Mouse (Mus musculus) B cell, adult (primary cell): ENCODE data around the gene Plcb2. TPM values are rescaled to one million over a fixed set of nuclear protein-coding genes. Genes with fewer than 3 reads are reported as not detected.

Experiments used
- total RNA-seq: library from RNA; stranded (reverse); gene quantifications from 4 replicates; pipeline ENCODE4 v1.2.4, GENCODE M21; 2023; ENCODE audit not compliant: inconsistent age

Plcb2 gene
- total RNA-seq: 87.6 to 107 TPM (median 99.4 TPM) in 4 replicates

DNA sequence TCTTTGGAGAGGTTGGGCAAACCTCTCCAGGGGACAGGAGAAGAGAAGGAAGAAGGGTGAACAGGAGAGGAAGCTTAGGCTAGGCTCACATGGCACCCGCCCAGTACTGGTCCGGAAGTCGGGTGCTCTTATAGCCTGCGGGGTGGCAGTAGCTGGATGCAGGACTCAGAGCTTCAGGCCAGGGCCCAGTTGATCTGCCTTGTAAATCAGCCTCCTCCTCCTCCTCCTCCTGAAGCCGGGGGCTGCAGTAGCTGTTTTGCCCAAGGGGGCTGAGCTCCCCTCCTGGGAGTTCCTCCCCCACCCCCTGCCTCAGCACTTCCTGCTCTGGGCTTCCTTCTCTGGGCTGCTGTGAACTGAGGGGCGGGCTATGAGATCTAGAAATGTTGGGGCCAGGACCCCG lies at the start of gene Plcb2:
TSS of gene Plcb2 (minus strand) at position 102 of the 400 bp plus-strand sequence.

DNA sequence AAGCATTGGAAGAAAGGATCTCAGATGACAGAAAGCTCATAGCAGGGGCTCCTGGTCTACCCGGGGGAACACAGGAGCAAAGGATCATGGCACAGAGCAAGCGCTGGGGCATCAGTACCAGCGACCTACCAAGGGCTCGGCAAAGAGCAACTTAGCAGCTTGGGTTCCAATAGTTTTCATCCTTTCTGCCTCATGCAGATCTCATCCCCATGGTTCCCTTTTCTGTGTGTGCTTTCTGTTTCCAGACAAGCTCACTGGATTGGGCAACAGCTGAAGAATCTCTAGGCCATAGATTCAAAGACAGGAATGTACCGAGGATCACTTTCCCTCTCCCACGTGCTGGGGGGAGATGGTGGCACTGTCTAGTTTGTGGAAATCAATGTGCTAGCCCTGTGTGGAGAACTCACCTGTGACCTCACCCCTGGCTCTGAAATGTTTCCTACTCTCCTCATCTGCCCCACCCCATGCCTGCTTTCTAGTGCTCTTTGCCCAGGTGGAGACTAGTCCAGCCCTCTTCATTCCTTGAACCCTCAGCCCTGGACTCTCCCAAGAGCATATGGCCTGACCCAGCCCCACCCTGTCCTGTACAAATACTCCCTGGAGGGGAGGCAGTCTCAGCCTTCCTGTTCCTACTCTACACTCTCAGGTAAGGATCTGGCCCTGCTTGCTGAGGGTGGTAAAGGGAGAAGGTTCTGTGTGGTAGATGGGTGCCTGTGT lies 44.1 kb upstream of the Plcb2 start, which contains the start of gene Phgr1:
TSS of gene Phgr1 (plus strand) at position 612 of the 717 bp plus-strand sequence.

GRCm38 (mm10) chr2:118761906-118762783 lies 33.9 kb upstream of the Plcb2 start, which contains the start of gene Ccdc9b:
TSS of gene Ccdc9b (minus strand) at chr2:118762661.

GRCm38 (mm10) chr2:118745232-118745884 lies 17.1 kb upstream of the Plcb2 start, which contains the start of gene Inafm2:
TSS of gene Inafm2 (plus strand) at chr2:118745758.

DNA sequence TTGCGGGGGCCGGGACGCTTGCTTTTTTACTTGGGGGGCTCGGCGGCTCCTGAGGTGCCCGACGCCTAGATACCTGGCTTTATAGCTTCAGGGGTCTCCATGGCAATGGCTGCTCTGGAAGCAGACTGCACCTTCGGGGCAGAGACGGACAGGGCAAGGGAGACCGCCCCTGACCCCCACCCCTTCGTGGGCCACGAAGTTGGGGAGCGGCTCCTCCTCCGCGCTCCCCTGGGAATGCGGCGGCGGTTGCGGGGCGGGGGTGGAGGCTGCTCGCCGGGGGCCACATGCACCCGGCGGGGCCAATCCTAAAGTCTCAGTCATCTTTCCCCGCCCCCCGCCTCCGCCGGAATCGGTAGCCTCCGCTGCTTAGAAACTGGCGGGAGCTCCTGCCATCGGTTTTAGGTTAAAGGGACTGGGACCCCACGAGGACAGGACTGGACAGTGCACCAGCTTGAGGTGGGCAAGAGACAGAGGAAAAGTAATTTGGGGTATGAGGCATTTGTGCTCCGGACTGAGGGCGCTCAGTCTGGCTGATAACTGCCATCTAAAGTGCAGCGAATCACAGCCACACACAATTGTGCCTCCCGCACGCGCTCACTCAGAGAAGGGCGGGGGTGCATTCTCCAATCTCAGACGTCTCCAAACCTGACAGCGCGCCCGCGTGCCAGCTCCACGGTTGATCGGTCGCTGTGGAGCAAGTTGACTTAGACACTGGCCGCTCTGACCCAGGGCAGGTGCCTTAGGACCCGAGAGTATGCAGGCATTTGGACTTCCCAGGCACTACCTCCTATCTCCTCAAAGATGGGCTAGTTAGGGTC lies 24.1 kb downstream of the Plcb2 start, which contains the start of gene Ankrd63:
TSS of gene Ankrd63 (minus strand) at position 51 of the 818 bp plus-strand sequence.

GRCm38 (mm10) chr2:118662902-118663803 lies 65.1 kb downstream of the Plcb2 start, which contains the start of gene Pak6:
TSS of gene Pak6 (plus strand) at chr2:118663303.

Other genes with a start within 250 kb of the Plcb2 start
- gene Srp14, start 248.7 kb downstream of the Plcb2 start, total RNA-seq: 109 to 132 TPM (median 128 TPM) in 4 replicates
- gene Bmf, start 178.8 kb downstream of the Plcb2 start, total RNA-seq: 65.6 to 85.1 TPM (median 77.5 TPM) in 4 replicates
- gene Bub1b, start 130.2 kb downstream of the Plcb2 start, total RNA-seq: 4.4 to 6.9 TPM (median 6.5 TPM) in 4 replicates
- 2.2 to 6.3 TPM (median 4.1 TPM) in 4 replicates for gene Pak6, start 65.1 kb downstream of the Plcb2 start, total RNA-seq
- 0.33 to 0.45 TPM (median 0.40 TPM) in 4 replicates for gene Ankrd63, start 24.5 kb downstream of the Plcb2 start, total RNA-seq
- gene Inafm2, start 17.3 kb upstream of the Plcb2 start, total RNA-seq: 16.6 to 23.0 TPM (median 17.8 TPM) in 4 replicates
- 0.57 TPM in 1 of 4 replicates, not detected in the others for gene Ccdc9b, start 34.2 kb upstream of the Plcb2 start, total RNA-seq
- not detected in 4 replicates for gene Phgr1, start 44.3 kb upstream of the Plcb2 start, total RNA-seq
- not detected in 4 replicates for gene Disp2, start 51.3 kb upstream of the Plcb2 start, total RNA-seq
- gene Knstrn, start 85.6 kb upstream of the Plcb2 start, total RNA-seq: 7.0 to 11.9 TPM (median 8.3 TPM) in 4 replicates
- gene Ivd, start 133.5 kb upstream of the Plcb2 start, total RNA-seq: 62.9 to 97.4 TPM (median 72.1 TPM) in 4 replicates
- 52.2 to 60.4 TPM (median 55.0 TPM) in 4 replicates for gene Bahd1, start 171.9 kb upstream of the Plcb2 start, total RNA-seq
- gene Chst14, start 198.1 kb upstream of the Plcb2 start, total RNA-seq: 3.6 to 4.3 TPM (median 4.0 TPM) in 4 replicates